Mouse (Mus musculus) neural tube, embryonic 15.5 days (tissue): ENCODE data around the gene Lmx1b. TPM values are rescaled to one million over a fixed set of nuclear protein-coding genes. Genes with fewer than 3 reads are reported as not detected.

Experiments used
- ATAC-seq: fragments of 200-750 bp; cut with Nextera tagmentation; 2 replicates; pipeline ENCODE4 v1.8.0; 2017; ENCODE audit warnings: mild to moderate bottlenecking, moderate TSS enrichment, moderate library complexity; ENCODE audit not compliant: low FRiP score
- H3K27ac ChIP-seq: fragments of 300-500 bp; sonication (generic); replicated peaks from 2 replicates; pipeline ENCODE4 v1.5.1; 2015; ENCODE audit warnings: mild to moderate bottlenecking, inconsistent platforms
- H3K27me3 ChIP-seq: fragments of 300-500 bp; sonication (generic); replicated peaks from 2 replicates; pipeline ENCODE4 v1.6.1; 2015; ENCODE audit warnings: inconsistent platforms
- H3K36me3 ChIP-seq: fragments of 300-500 bp; sonication (generic); 2 replicates; pipeline ENCODE4 v1.6.1; 2015; ENCODE audit warnings: inconsistent platforms
- H3K4me1 ChIP-seq: fragments of 300-500 bp; sonication (generic); 2 replicates; pipeline ENCODE4 v1.6.1; 2015; ENCODE audit warnings: inconsistent platforms
- H3K4me2 ChIP-seq: fragments of 300-500 bp; sonication (generic); 2 replicates; pipeline ENCODE4 v1.6.1; 2015; ENCODE audit warnings: inconsistent platforms, mild to moderate bottlenecking, moderate library complexity
- H3K4me3 ChIP-seq: fragments of 300-500 bp; sonication (generic); replicated peaks from 2 replicates; pipeline ENCODE4 v1.5.1; 2015; ENCODE audit warnings: mild to moderate bottlenecking, inconsistent platforms
- H3K9ac ChIP-seq: fragments of 300-500 bp; sonication (generic); replicated peaks from 2 replicates; pipeline ENCODE4 v1.6.1; 2015; ENCODE audit warnings: mild to moderate bottlenecking, inconsistent platforms
- H3K9me3 ChIP-seq: fragments of 300-500 bp; sonication (generic); replicated peaks from 2 replicates; pipeline ENCODE4 v1.6.1; 2016; ENCODE audit warnings: inconsistent platforms
- WGBS: fragments of 180-500 bp; shearing (Covaris S2); methylation state at CpG from one replicate; pipeline ENCODE4 v1.1.7; 2015; ENCODE audit warnings: mixed read lengths; 5-methylcytosine and 5-hydroxymethylcytosine counted together
- polyA plus RNA-seq: library from polyadenylated mRNA; unstranded; fragments of >200 nt; fragmentation: Nextera tagmentation; extraction: Ambion mirVana; gene quantifications from 2 replicates; pipeline ENCODE4 v1.2.1, GENCODE M21; 2015

The Lmx1b gene
- polyA plus RNA-seq, 1 experiment from 2014 or later = 8.5 TPM

- WGBS = 6% methylated on average over 12 of the region's 12 CpGs
- H3K36me3 ChIP-seq = no peaks in the 10 kb centered on the region
- H3K9ac ChIP-seq = no peak overlapping the region; the same call in 1 of the 2 replicates
- peak overlapping the region; percentile 5; the same call in 1 of the 2 replicates for H3K4me2 ChIP-seq
- peaks cover 67% of the 10 kb centered on the region for H3K4me1 ChIP-seq
- H3K27ac ChIP-seq = peak overlapping the region; percentile 64
- peaks cover 7% of the 10 kb centered on the region; the same call in 1 of the 2 replicates for H3K27me3 ChIP-seq
- no peaks in the 10 kb centered on the region for H3K9me3 ChIP-seq
- H3K4me3 ChIP-seq = no peak overlapping the region
- peak; percentile 45; the same call in 1 of the 2 replicates for ATAC-seq
These were observed 47.3 kb downstream of the Lmx1b start for GRCm38 (mm10) chr2:33592931-33593555.

GRCm38 (mm10) chr2:33589280-33589679 lies 51.0 kb downstream of the Lmx1b start:
- Histone ChIP-seq H3K36me3 (no peaks in the 10 kb centered on the region), H3K4me3 (no peak overlapping the region), H3K9me3 (no peaks in the 10 kb centered on the region), H3K9ac (no peak overlapping the region), H3K4me2 (no peak overlapping the region), H3K4me1 (peaks cover 58% of the 10 kb centered on the region), H3K27ac (no peak overlapping the region; the same call in 1 of the 2 replicates), H3K27me3 (peaks cover 28% of the 10 kb centered on the region; the same call in 1 of the 2 replicates)
- no peak for ATAC-seq
- 49% methylated on average over 9 of the region's 9 CpGs for WGBS

GRCm38 (mm10) chr2:33584937-33585910 lies 55.1 kb downstream of the Lmx1b start:
- Histone ChIP-seq H3K4me1 (peaks cover 66% of the 10 kb centered on the region), H3K27me3 (peaks cover 63% of the 10 kb centered on the region)
- ATAC-seq = no peak

GRCm38 (mm10) chr2:33583761-33584160 lies 56.5 kb downstream of the Lmx1b start:
- H3K36me3 ChIP-seq = no peaks in the 10 kb centered on the region
- no peak overlapping the region for H3K4me2 ChIP-seq
- H3K4me1 ChIP-seq = peaks cover 69% of the 10 kb centered on the region
- WGBS = 14% methylated on average over 6 of the region's 6 CpGs
- H3K9ac ChIP-seq = no peak overlapping the region
- no peak overlapping the region for H3K4me3 ChIP-seq
- ATAC-seq = no peak
- H3K27me3 ChIP-seq = peaks cover 70% of the 10 kb centered on the region
- peak overlapping the region; percentile 85 for H3K27ac ChIP-seq
- H3K9me3 ChIP-seq = no peaks in the 10 kb centered on the region

More at GRCm38 (mm10) chr2:33584937-33585910, 55.1 kb downstream of the Lmx1b start:
- peak overlapping the region; percentile 85 for H3K27ac ChIP-seq
- peak overlapping the region; percentile 34; the same call in 1 of the 2 replicates for H3K9ac ChIP-seq
- H3K4me3 ChIP-seq = no peak overlapping the region
- no peaks in the 10 kb centered on the region for H3K36me3 ChIP-seq
- H3K9me3 ChIP-seq = no peaks in the 10 kb centered on the region
- 19% methylated on average over 29 of the region's 29 CpGs for WGBS
- peak overlapping the region; percentile 15 for H3K4me2 ChIP-seq

- Histone ChIP-seq H3K27me3 (peaks cover 74% of the 10 kb centered on the region), H3K4me2 (no peak overlapping the region), H3K36me3 (no peaks in the 10 kb centered on the region), H3K9ac (no peak overlapping the region), H3K4me1 (peaks cover 69% of the 10 kb centered on the region), H3K4me3 (no peak overlapping the region), H3K27ac (peak overlapping the region; percentile 85), H3K9me3 (no peaks in the 10 kb centered on the region)
- WGBS = 10% methylated on average over 4 of the region's 4 CpGs
- no peak for ATAC-seq
These were observed 57.0 kb downstream of the Lmx1b start for GRCm38 (mm10) chr2:33583317-33583716.

GRCm38 (mm10) chr2:33582457-33583060 lies 57.8 kb downstream of the Lmx1b start:
- Histone ChIP-seq H3K9ac (no peak overlapping the region), H3K27me3 (peaks cover 75% of the 10 kb centered on the region), H3K4me2 (no peak overlapping the region; the same call in 1 of the 2 replicates), H3K4me3 (no peak overlapping the region), H3K4me1 (peaks cover 69% of the 10 kb centered on the region), H3K9me3 (no peaks in the 10 kb centered on the region), H3K27ac (peak overlapping the region; percentile 85), H3K36me3 (no peaks in the 10 kb centered on the region)
- WGBS = 12% methylated on average over 5 of the region's 5 CpGs
- no peak for ATAC-seq

- Histone ChIP-seq H3K4me2 (0 out of 2 replicates have a peak overlapping the region, but pooled peaks have one; percentile 57), H3K27me3 (peaks cover 76% of the 10 kb centered on the region), H3K9ac (no peak overlapping the region), H3K36me3 (no peaks in the 10 kb centered on the region), H3K4me3 (no peak overlapping the region), H3K9me3 (no peaks in the 10 kb centered on the region), H3K4me1 (peaks cover 69% of the 10 kb centered on the region), H3K27ac (peak overlapping the region; percentile 85)
- 4% methylated on average over 8 of the region's 8 CpGs for WGBS
- no peak for ATAC-seq
These were observed 58.4 kb downstream of the Lmx1b start for GRCm38 (mm10) chr2:33581866-33582265.

- peaks cover 69% of the 10 kb centered on the region for H3K4me1 ChIP-seq
- WGBS = under 1% methylated on average over 6 of the region's 6 CpGs
- no peaks in the 10 kb centered on the region for H3K9me3 ChIP-seq
- H3K27ac ChIP-seq = peak overlapping the region; percentile 85
- 0 out of 2 replicates have a peak overlapping the region, but pooled peaks have one; percentile 26 for H3K4me3 ChIP-seq
- peak; percentile 16; the same call in 1 of the 2 replicates for ATAC-seq
- peaks cover 81% of the 10 kb centered on the region for H3K27me3 ChIP-seq
- peak overlapping the region; percentile 57 for H3K4me2 ChIP-seq
- H3K9ac ChIP-seq = no peak overlapping the region
- no peaks in the 10 kb centered on the region for H3K36me3 ChIP-seq
These were observed 58.9 kb downstream of the Lmx1b start for GRCm38 (mm10) chr2:33581449-33581777.

GRCm38 (mm10) chr2:33580697-33581448 lies 59.4 kb downstream of the Lmx1b start:
- peaks cover 82% of the 10 kb centered on the region for H3K27me3 ChIP-seq

GRCm38 (mm10) chr2:33575406-33575805 lies 64.9 kb downstream of the Lmx1b start:
- peak overlapping the region; percentile 72 for H3K27ac ChIP-seq
- H3K4me3 ChIP-seq = no peak overlapping the region
- H3K9me3 ChIP-seq = no peaks in the 10 kb centered on the region
- ATAC-seq = no peak
- H3K36me3 ChIP-seq = no peaks in the 10 kb centered on the region
- H3K4me2 ChIP-seq = no peak overlapping the region
- WGBS = 19% methylated on average over 13 of the region's 13 CpGs
- H3K9ac ChIP-seq = no peak overlapping the region
- H3K4me1 ChIP-seq = peaks cover 47% of the 10 kb centered on the region
- peaks cover 74% of the 10 kb centered on the region for H3K27me3 ChIP-seq

More at GRCm38 (mm10) chr2:33580697-33581448, 59.4 kb downstream of the Lmx1b start:
- H3K4me3 ChIP-seq = peak overlapping the region; percentile 26
- WGBS = under 1% methylated on average over 34 of the region's 34 CpGs
- no peaks in the 10 kb centered on the region for H3K9me3 ChIP-seq
- peak overlapping the region; percentile 1; the same call in 1 of the 2 replicates for H3K9ac ChIP-seq
- peak; percentile 51 for ATAC-seq
- H3K36me3 ChIP-seq = no peaks in the 10 kb centered on the region
- peak overlapping the region; percentile 85 for H3K27ac ChIP-seq
- peaks cover 68% of the 10 kb centered on the region for H3K4me1 ChIP-seq
- H3K4me2 ChIP-seq = peak overlapping the region; percentile 57

GRCm38 (mm10) chr2:33573075-33573474 lies 67.2 kb downstream of the Lmx1b start:
- Histone ChIP-seq H3K27ac (peak overlapping the region; percentile 87), H3K4me1 (peaks cover 58% of the 10 kb centered on the region), H3K9ac (no peak overlapping the region), H3K4me3 (no peak overlapping the region), H3K4me2 (no peak overlapping the region), H3K36me3 (no peaks in the 10 kb centered on the region), H3K9me3 (no peaks in the 10 kb centered on the region), H3K27me3 (peaks cover 76% of the 10 kb centered on the region)
- WGBS = 89% methylated on average over 7 of the region's 7 CpGs
- no peak for ATAC-seq
